Mouse (Mus musculus) naive thymus-derived CD4-positive, alpha-beta T cell, adult 5 months (primary cell): Measurements from ENCODE around the gene Sema3b. TPM values are rescaled to one million over a fixed set of nuclear protein-coding genes. Genes with fewer than 3 reads are reported as not detected.

Experiments
- polyA plus RNA-seq: library from polyadenylated mRNA; unstranded; fragments of 100-300 nt; shearing (Covaris generic); gene quantifications from one replicate; pipeline ENCODE4 v1.2.1, GENCODE M21; 2017

Gene Sema3b
- polyA plus RNA-seq: not detected

GRCm38 (mm10) chr9:107608741-107609432 lies at the start of gene Sema3b:
TSS of gene Sema3b (minus strand) at chr9:107609229.

GRCm38 (mm10) chr9:107635279-107636028 lies 26.4 kb upstream of the Sema3b start, which contains the start of gene Gnai2:
TSS of gene Gnai2 (minus strand) at chr9:107635367.

GRCm38 (mm10) chr9:107586974-107587832 lies 21.8 kb downstream of the Sema3b start, which contains the start of gene Ifrd2:
TSS of gene Ifrd2 (plus strand) at chr9:107587642.

GRCm38 (mm10) chr9:107580501-107581317 lies 28.3 kb downstream of the Sema3b start, which contains the start of gene Hyal3:
TSS of gene Hyal3 (plus strand) at chr9:107580818.

GRCm38 (mm10) chr9:107578587-107578986 lies 30.4 kb downstream of the Sema3b start, which contains the start of gene Naa80:
TSS of gene Naa80 (plus strand) at chr9:107578887.

GRCm38 (mm10) chr9:107576357-107577107 lies 32.5 kb downstream of the Sema3b start, which contains the start of gene Hyal1:
TSS of gene Hyal1 (plus strand) at chr9:107576927.

GRCm38 (mm10) chr9:107567702-107568319 lies 41.2 kb downstream of the Sema3b start, which contains the start of gene Hyal2:
TSS of gene Hyal2 (plus strand) at chr9:107567945.

GRCm38 (mm10) chr9:107563029-107563581 lies 45.9 kb downstream of the Sema3b start, which contains the start of gene Tusc2:
TSS of gene Tusc2 (plus strand) at chr9:107563255.

GRCm38 (mm10) chr9:107551117-107551889 lies 57.7 kb downstream of the Sema3b start, which contains the start of gene Rassf1:
TSS of gene Rassf1 (plus strand) at chr9:107551555.

Other genes with a start within 250 kb of the Sema3b start
- 1.7 TPM for gene Cacna2d2, start 209.6 kb downstream of the Sema3b start, polyA plus RNA-seq
- gene Tmem115, start 75.3 kb downstream of the Sema3b start, polyA plus RNA-seq: 53.3 TPM
- gene Cyb561d2, start 67.0 kb downstream of the Sema3b start, polyA plus RNA-seq: 26.2 TPM
- gene Nprl2, start 67.0 kb downstream of the Sema3b start, polyA plus RNA-seq: 61.0 TPM
- 1.2 TPM for gene Zmynd10, start 61.9 kb downstream of the Sema3b start, polyA plus RNA-seq
- 104 TPM for gene Rassf1, start 57.7 kb downstream of the Sema3b start, polyA plus RNA-seq
- 32.3 TPM for gene Tusc2, start 46.0 kb downstream of the Sema3b start, polyA plus RNA-seq
- 2.8 TPM for gene Hyal2, start 41.3 kb downstream of the Sema3b start, polyA plus RNA-seq
- gene Hyal1, start 32.3 kb downstream of the Sema3b start, polyA plus RNA-seq: 2.9 TPM
- 14.0 TPM for gene Naa80, start 30.3 kb downstream of the Sema3b start, polyA plus RNA-seq
- not detected for gene Hyal3, start 28.4 kb downstream of the Sema3b start, polyA plus RNA-seq
- 24.5 TPM for gene Ifrd2, start 21.6 kb downstream of the Sema3b start, polyA plus RNA-seq
- 663 TPM for gene Gnai2, start 26.1 kb upstream of the Sema3b start, polyA plus RNA-seq
- 0.11 TPM for gene Slc38a3, start 60.3 kb upstream of the Sema3b start, polyA plus RNA-seq
- 5.7 TPM for gene Gnat1, start 70.5 kb upstream of the Sema3b start, polyA plus RNA-seq
- gene Sema3f, start 101.2 kb upstream of the Sema3b start, polyA plus RNA-seq: 0.72 TPM
- 309 TPM for gene Rbm5, start 161.8 kb upstream of the Sema3b start, polyA plus RNA-seq